Mouse (Mus musculus) lung, adult 2 months (tissue): ENCODE results near the gene Ap1m2.

Experiments used
- CTCF ChIP-seq: fragments of 200-500 bp; IDR thresholded peaks from 2 replicates; pipeline ENCODE4 v1.5.1; 2011; ENCODE audit warnings: mild to moderate bottlenecking, low read length, control low read depth; ENCODE audit not compliant: insufficient read depth
- POLR2A ChIP-seq: fragments of 200-500 bp; IDR thresholded peaks from 2 replicates; pipeline ENCODE4 v1.6.1; 2011; ENCODE audit warnings: low read depth, mild to moderate bottlenecking, control low read depth, low read length, borderline replicate concordance; ENCODE audit errors: extremely low read depth

GRCm38 (mm10) chr9:21266889-21267288 is 45.2 kb downstream of the Ap1m2 start:
- TF ChIP-seq CTCF (no peak), POLR2A (no peak)
